Mouse (Mus musculus) ES-CJ7 (cell line): ENCODE data around the gene AU021092.

Source experiments
- DNase-seq: peaks from one replicate; pipeline ENCODE4 v3.0.0; 2011; ENCODE audit warnings: low read depth, low spot score

The AU021092 gene

GRCm38 (mm10) chr16:5214126-5214525, 8.0 kb downstream of the AU021092 start:
- DNase-seq, result no peak

DNA sequence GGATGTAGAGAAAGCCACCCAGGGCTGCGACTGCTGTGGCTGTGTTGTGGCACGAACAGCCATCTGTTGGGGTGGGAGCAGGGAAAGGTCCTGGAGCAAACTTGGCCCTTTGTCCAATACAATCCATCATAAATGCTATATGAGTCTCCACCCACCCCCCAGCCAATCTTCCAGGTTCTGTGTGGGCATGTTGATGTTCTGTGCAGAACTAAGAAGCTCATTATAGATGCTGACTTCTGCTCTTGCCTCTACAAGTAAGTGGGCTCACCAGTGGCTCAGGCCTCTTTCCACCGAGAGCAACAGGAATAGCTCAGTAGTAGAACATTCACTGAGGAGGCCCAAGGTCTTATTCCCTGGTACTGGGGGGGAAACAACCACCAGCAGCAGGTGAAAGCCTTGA, 9.9 kb downstream of the AU021092 start:
- no peak for DNase-seq

DNA sequence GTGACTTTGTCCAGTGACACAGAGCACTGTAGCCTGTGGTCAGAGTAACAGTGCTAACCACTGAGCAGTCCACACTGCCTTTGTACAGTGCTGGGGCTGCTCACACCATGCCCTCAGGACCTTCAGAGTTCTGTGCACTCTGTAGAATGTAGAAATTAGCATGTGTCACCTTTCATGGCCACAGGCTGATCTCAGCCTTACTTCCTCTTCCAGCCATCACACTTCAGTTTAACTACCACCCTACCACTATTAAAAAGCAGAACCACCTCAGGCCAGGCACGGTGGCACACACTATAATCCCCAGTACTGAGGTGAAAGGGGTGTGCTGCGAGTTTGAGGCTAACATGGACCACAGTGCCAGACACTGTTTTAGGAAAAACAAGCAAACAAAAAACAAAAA, 11.7 kb downstream of the AU021092 start:
- DNase-seq, result no peak

DNA sequence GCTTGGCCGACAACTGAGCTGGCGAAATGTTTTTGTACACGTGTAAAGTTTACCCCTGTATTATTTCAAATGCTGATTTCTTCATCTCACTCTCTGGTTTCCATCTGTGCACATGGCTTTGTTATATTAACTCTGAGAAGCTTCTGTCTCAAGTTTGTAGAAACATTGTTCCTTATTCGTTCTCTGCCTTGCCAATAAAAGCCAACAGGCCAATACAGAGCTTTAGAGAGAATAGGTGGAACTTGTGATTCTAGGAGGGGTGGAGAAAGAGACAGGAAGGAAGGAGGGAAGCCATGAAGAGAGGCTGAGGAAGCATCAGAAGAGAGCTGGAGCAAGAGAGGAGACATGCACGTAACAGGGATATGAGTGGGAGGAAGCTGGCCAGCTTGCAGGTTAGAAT, 16.0 kb downstream of the AU021092 start:
- no peak for DNase-seq

- no peak for DNase-seq
Observed at GRCm38 (mm10) chr16:5205431-5205970, 16.6 kb downstream of the AU021092 start.

DNA sequence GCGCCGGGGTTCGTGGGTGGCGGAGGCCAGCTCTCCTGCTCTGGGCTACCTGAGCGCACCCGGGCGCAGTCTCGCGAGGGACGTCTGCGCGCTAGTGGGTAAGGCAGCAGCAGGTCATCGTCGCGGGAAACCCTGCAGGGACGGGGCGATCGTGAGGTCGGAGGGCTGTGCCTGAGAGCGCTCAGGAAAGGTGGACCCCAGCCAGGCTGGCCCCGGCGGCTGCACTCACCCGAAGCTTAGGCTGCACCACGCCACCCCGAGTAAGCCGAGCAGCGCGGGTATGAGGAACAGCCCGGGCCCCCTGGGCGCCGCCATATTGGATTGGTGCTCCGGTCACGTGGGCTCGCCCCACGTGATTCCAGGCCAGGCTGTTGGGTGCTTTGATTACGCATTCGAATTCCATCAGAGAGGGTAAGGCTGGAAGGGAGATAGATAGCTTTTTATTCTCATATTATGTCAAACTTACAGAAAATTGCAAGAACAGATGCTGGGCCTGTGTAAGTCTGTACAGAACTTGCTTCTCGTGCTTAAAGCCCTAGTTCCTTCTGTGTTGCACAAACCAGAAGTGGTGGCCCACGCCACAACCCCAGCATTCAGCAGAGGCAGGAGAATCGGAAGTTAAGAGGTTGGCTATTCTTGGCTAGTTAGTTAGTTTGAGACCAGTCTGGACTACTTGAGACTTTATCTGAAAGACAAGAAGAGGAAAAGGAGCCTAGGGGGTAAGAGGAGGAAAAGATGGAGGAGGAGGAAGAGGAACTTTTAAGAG, 18.2 kb downstream of the AU021092 start, which contains the start of gene Nagpa:
Gene Nagpa, minus strand, starts transcription at position 345 of the 766 bp plus-strand sequence.
- peak; percentile 83 for DNase-seq

DNA sequence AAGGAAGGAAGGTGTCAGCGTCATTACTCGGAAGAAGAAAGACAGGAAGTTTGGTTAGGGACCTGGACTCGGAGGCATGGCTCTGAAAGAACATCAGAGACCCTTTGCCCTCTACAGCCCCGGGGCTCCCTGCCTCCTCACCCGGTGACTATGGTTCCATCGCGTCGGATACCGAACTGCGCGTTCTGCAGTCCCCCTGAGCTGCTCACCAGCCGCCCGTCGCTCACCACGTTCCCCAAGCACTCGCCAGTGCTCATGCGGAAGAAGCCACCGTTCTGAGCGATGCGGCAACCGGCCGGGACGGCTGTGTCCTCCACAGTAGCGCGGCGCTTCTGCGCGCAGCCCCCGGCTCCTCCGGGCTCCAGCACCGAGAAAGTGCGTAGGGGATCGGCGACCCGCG, 18.9 kb downstream of the AU021092 start:
- no peak for DNase-seq

GRCm38 (mm10) chr16:5202681-5203080, 19.4 kb downstream of the AU021092 start:
- peak; percentile 56 for DNase-seq

DNA sequence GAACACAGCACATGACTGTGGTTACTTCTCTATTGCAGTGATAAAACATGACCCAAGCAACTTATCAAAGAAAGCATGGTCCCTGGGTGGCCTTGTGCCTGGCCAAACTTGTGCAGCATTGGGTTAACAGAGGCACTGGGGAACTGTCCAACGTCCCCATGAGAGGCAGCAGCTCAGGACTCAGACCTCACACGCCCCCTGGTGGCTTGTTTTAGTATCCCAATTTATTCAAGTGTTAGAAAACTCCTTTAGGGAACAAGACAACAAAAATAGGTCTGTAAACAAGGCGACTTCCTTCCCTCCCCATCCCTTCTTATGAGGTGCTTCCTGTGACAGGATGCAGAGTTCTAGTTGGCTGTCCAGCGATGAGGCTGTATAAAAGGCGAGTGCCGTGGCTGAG, 27.0 kb downstream of the AU021092 start:
- DNase-seq, result peak; percentile 77

GRCm38 (mm10) chr16:5186234-5186633, 35.9 kb downstream of the AU021092 start:
- no peak for DNase-seq

DNA sequence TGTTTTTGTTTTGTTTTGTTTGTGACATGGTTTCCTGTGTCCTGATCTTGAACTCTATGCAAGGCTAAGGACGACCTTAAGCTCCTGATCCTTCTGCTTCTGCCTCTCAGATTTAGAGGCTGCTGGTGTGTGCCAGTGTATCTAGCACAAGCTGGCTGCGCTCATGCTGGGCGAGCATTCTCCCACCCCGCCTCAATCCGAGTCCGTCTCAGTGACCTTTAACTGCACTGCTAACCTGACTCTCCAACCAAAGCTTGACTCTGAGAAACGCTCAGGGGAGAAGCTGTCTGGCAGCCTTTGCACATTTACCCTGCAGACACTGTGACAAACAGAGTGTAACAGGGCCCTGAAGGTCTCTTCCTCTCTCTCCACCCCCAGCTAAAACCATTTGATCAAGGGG, 36.4 kb downstream of the AU021092 start:
- no peak for DNase-seq

GRCm38 (mm10) chr16:5184956-5185355, 37.1 kb downstream of the AU021092 start:
- DNase-seq, result no peak

GRCm38 (mm10) chr16:5184101-5184500, 38.0 kb downstream of the AU021092 start:
- DNase-seq, result no peak

DNA sequence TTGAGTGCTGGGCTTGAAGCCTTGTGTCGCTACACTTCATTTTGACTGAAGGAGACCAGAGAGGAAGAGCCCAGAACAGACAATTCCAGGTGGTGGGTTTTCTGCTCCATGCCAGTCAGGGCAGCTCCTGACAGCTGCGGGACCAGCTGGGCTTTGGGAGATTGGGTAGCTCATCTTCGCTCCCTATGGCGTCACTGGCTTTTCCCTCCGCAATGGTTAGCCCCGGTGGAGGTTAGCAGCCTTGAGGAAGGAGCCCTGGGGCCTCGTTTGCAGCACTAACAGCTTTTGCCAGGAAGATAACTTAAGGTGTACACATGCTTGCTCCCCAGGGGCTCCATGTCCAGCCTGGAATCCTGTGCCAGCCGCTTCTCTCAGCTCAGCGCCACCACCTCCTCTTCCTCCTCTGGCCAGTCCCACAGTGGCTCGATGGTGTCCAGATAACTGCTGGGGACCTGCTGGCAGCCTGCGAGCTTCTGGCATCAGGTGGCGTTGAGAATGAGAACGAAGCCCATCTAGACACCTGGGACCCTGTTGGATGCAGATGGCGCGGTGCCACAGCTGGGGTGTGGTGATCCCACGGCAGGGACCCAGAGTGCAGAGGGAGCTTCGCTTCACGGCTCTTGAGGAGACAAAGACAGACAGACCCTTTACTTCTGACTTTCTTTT, 38.7 kb downstream of the AU021092 start:
- no peak for DNase-seq

DNA sequence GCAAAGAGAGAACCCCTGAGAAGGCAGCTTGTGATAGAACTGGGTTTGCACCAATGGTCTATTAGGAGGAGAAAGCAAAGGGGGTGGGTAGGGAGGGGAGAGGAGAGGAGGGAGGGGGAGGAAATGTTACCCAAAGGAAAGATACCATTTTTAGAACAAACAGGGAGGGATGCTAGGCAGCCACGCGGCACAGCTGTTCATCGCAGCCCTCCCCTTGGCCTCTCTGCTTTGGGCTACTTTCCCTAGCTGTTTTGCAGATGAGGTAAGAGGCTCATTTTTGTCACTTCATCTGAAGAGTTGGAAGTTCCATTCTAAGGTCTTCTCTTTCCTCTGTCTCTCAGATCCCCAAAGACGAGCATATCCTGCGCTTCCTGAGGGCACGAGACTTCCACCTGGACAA, 49.5 kb downstream of the AU021092 start:
- DNase-seq, result no peak

GRCm38 (mm10) chr16:5168829-5169228, 53.3 kb downstream of the AU021092 start:
- no peak for DNase-seq

DNA sequence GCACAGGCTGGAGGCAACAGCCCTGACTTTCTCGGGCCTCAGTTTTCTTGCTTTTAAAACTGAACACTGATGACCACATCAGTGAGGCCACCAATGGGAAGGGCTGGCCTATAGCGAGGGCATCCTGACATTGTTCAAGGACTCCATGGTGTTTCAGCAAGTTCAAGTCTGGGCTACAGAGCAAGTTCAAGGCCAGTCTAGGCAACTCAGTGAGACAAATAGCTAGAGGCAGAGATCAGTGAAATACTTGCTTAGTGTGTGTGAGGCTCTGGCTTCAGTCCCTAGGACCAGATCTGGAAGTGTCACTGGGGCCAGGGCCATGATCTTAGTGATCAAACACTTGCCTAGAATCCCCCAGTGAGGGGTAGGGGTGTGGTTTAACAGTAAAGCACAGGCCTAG, 54.1 kb downstream of the AU021092 start:
- no peak for DNase-seq

DNA sequence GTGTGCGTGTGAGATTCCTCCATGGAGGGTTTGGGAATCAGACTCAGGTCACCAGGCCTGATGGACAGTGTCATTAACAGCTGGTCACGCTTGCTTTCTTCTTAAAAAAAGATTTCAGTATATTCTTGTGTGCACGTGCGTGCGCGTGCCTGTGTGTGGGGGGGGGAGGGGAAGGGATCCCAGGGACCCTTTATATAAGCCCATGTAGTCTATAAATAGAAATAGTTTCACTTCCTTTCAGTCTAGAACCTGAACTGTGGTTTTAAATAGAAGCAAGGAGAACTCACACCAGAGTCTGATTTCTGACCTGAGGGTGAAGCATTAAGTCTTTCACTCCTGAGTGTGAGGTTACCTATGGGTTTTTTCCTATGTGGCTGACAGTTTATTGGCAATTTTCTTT, 57.8 kb downstream of the AU021092 start:
- DNase-seq, result no peak
